Mouse (Mus musculus) bone marrow, adult 2 months (tissue): ENCODE measurements around the gene Chka. TPM values are rescaled to one million over a fixed set of nuclear protein-coding genes. Genes with fewer than 3 reads are reported as not detected.

Experiments
- H3K27ac ChIP-seq: fragments of 200-500 bp; 2 replicates; pipeline ENCODE4 v1.5.1; 2012; ENCODE audit warnings: low read depth, mild to moderate bottlenecking, control low read depth, inconsistent platforms, low read length; ENCODE audit not compliant: control insufficient read depth, poor library complexity, insufficient read depth
- H3K4me1 ChIP-seq: fragments of 200-500 bp; 2 replicates; pipeline ENCODE4 v1.6.1; 2011; ENCODE audit warnings: low read length; ENCODE audit not compliant: control insufficient read depth, insufficient read depth
- H3K4me3 ChIP-seq: fragments of 200-500 bp; replicated peaks from 2 replicates; pipeline ENCODE3; 2011; ENCODE audit warnings: mild to moderate bottlenecking, low read depth, low read length, control low read depth; ENCODE audit not compliant: control insufficient read depth
- CTCF ChIP-seq: fragments of 200-500 bp; IDR thresholded peaks from 2 replicates; pipeline ENCODE4 v1.5.1; 2011; ENCODE audit warnings: low read length, control low read depth; ENCODE audit not compliant: control insufficient read depth, insufficient read depth
- POLR2A ChIP-seq: fragments of 200-500 bp; IDR thresholded peaks from 2 replicates; pipeline ENCODE4 v1.6.1; 2011; ENCODE audit warnings: low read depth, mild to moderate bottlenecking, control low read depth, low read length, borderline replicate concordance; ENCODE audit not compliant: control insufficient read depth
- WGBS: fragments of 180-500 bp; shearing (Covaris S2); methylation state at CpG from one replicate; pipeline ENCODE4 v1.1.7; 2018; 5-methylcytosine and 5-hydroxymethylcytosine counted together
- polyA plus RNA-seq: library from polyadenylated mRNA; stranded (reverse); fragments of >200 nt; gene quantifications from 2 replicates; pipeline ENCODE4 v1.2.4, GENCODE M21; 2011; ENCODE audit warnings: low replicate concordance; ENCODE audit not compliant: missing spikeins, insufficient read depth, insufficient read length

Gene Chka
- polyA plus RNA-seq, 1 experiment = 17.3 TPM

- H3K4me1 ChIP-seq = peaks cover 1% of the 10 kb centered on the region; the same call in 1 of the 2 replicates
- H3K4me3 ChIP-seq = no peak overlapping the region
- no peak for TF ChIP-seq CTCF
- no peak for TF ChIP-seq POLR2A
- no peak overlapping the region for H3K27ac ChIP-seq
- 87% methylated on average over 4 of the region's 4 CpGs for WGBS
Observed at GRCm38 (mm10) chr19:3899618-3900017, 48.0 kb downstream of the Chka start.

- 37% methylated on average over 12 of the region's 12 CpGs for WGBS
- Histone ChIP-seq H3K4me1 (peaks cover 3% of the 10 kb centered on the region), H3K27ac (no peak overlapping the region), H3K4me3 (no peak overlapping the region)
- TF ChIP-seq POLR2A (no peak), CTCF (no peak)
Observed at GRCm38 (mm10) chr19:3902966-3903365, 51.4 kb downstream of the Chka start.

DNA sequence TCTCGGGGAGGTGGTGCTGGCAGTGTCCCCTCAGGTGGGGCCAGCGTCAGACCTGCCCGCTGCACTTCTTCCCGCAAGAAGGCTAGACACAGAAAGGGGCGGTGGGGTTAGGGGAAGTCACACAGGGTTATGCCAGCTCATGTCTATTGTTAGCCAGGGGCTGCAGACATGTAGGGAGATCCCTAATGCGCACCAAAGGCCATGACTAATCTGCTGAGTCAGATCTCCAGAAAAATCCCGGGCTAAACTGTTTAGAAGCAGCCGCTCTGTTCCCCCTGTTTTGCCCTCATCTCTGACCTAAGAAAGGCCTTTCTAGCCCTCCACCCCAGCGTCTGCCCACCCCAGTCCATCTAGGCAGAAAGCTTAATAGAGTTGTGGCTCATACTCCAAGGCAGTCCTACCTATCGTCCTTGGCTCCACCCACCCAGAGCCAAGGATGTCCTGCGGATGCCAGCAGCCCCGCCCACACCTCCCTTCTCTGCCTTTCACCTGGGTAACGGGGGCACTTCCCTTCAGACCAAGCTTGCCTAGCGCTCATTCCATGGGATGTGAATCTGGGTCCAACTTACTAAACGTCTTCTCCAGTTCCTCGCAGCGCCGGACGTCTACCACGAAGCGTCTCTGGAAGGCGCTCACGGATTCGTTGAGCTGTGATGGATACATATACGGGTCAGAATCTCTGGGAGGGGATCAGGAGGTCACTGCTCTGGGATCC is 52.2 kb downstream of the Chka start:
- TF ChIP-seq POLR2A (no peak), CTCF (no peak)
- peaks cover 2% of the 10 kb centered on the region for H3K4me1 ChIP-seq
- WGBS = 85% methylated on average over 25 of the region's 25 CpGs
- no peak overlapping the region for H3K27ac ChIP-seq
- H3K4me3 ChIP-seq = no peak overlapping the region

GRCm38 (mm10) chr19:3904363-3904675 is 52.7 kb downstream of the Chka start:
- WGBS = 65% methylated on average over 10 of the region's 10 CpGs
- Histone ChIP-seq H3K4me1 (peaks cover 2% of the 10 kb centered on the region), H3K4me3 (no peak overlapping the region), H3K27ac (no peak overlapping the region)
- no peak for TF ChIP-seq POLR2A

GRCm38 (mm10) chr19:3905261-3905969 is 53.8 kb downstream of the Chka start:
- 6% methylated on average over 6 of the region's 6 CpGs for WGBS
- Histone ChIP-seq H3K4me3 (peak overlapping the region; percentile 69), H3K4me1 (peaks cover 2% of the 10 kb centered on the region), H3K27ac (peak overlapping the region; percentile 92)
- TF ChIP-seq POLR2A = no peak
- TF ChIP-seq CTCF = no peak

- peaks cover 2% of the 10 kb centered on the region for H3K4me1 ChIP-seq
- 2% methylated on average over 10 of the region's 10 CpGs for WGBS
- TF ChIP-seq POLR2A (no peak), CTCF (no peak)
- peak overlapping the region; percentile 83 for H3K27ac ChIP-seq
- H3K4me3 ChIP-seq = peak overlapping the region; percentile 72
Observed at GRCm38 (mm10) chr19:3906326-3906725, 54.8 kb downstream of the Chka start.

- WGBS = 3% methylated on average over 36 of the region's 36 CpGs
- peaks cover 2% of the 10 kb centered on the region for H3K4me1 ChIP-seq
- peak within 1 kb of the TSS; percentile 72 for H3K4me3 ChIP-seq
- H3K27ac ChIP-seq = peak within 1 kb of the TSS; percentile 83
- TF ChIP-seq POLR2A (peak; percentile 75; the same call in 1 of the 2 replicates), CTCF (no peak)
Observed at GRCm38 (mm10) chr19:3906795-3907786, 55.5 kb downstream of the Chka start, which contains the start of gene Tcirg1. Gene Tcirg1 (minus strand): TSS chr19:3907133.
